Mouse (Mus musculus): ENCODE measurements around the gene Cap1. TPM values are rescaled to one million over a fixed set of nuclear protein-coding genes. Genes with fewer than 3 reads are reported as not detected.

Cap1 gene
- polyA plus RNA-seq (2012; ENCODE audit: low replicate concordance), result 91.7 and 93.0 TPM in 2 replicates

GRCm38 (mm10) chr4:122885768-122886578 lies at the start of gene Cap1:
Gene Cap1, minus strand, starts transcription at chr4:122886056.

GRCm38 (mm10) chr4:122835530-122836402 lies 50.1 kb downstream of the Cap1 start, which contains the start of gene Ppt1:
Gene Ppt1, plus strand, starts transcription at chr4:122836242.

Other genes starting within 250 kb of the Cap1 start
- gene 9530002B09Rik, start 196.8 kb downstream of the Cap1 start, polyA plus RNA-seq (2012; ENCODE audit: low replicate concordance), result not detected in 2 replicates
- 20.1 and 25.9 TPM in 2 replicates for gene Ppt1, start 49.8 kb downstream of the Cap1 start, polyA plus RNA-seq (2012; ENCODE audit: low replicate concordance)
- 0.40 and 0.65 TPM in 2 replicates for gene Mfsd2a, start 75.1 kb upstream of the Cap1 start, polyA plus RNA-seq (2012; ENCODE audit: low replicate concordance)
- 15.7 and 16.1 TPM in 2 replicates for gene Mycl, start 109.6 kb upstream of the Cap1 start, polyA plus RNA-seq (2012; ENCODE audit: low replicate concordance)
- 0.92 and 3.6 TPM in 2 replicates for gene Trit1, start 130.5 kb upstream of the Cap1 start, polyA plus RNA-seq (2012; ENCODE audit: low replicate concordance)
- gene Bmp8b, start 219.1 kb upstream of the Cap1 start, polyA plus RNA-seq (2012; ENCODE audit: low replicate concordance), result 0.09 TPM in 1 of 2 replicates, not detected in the other
- gene Oxct2b, start 230.2 kb upstream of the Cap1 start, polyA plus RNA-seq (2012; ENCODE audit: low replicate concordance), result not detected in 2 replicates